Mouse (Mus musculus): Measurements from ENCODE around the gene Tmem131l. TPM values are rescaled to one million over a fixed set of nuclear protein-coding genes. Genes with fewer than 3 reads are reported as not detected.

The Tmem131l gene
- polyA plus RNA-seq, 1 experiment from 2014 or later, result 35.7 TPM

DNA sequence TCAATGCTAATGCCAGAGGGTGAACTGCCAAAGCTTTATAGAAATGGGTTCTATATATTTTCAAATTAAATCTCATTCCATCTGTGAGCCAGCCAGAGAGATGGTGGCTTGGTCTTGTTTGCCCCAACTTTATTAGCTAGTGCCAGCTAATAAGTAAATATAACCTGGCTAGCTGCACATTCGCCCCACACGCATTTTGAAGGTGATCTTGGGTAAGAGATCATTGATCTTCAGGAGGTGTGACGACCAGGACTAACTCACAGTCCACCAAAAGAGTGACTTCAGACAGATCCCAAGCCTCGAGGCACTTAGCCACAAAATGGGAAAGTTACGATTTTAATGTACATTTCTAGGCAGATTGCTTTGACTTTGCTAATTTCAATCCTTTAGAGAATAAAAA, 21.0 kb upstream of the Tmem131l start:
- DNase-seq (ENCODE audit: low spot score) (no peak), ATAC-seq (replicated peaks; ENCODE audit: low FRiP score) (no peak)
- Histone ChIP-seq H3K27me3 (replicated peaks; ENCODE audit: control insufficient read depth, insufficient read depth, low read length) (no peaks in the 10 kb centered on the region), H3K36me3 (ENCODE audit: control insufficient read depth, insufficient read depth, low read length) (no peaks in the 10 kb centered on the region), H3K27ac (ENCODE audit: low read depth, low read length) (no peak overlapping the region), H3K9me3 (ENCODE audit: control insufficient read depth, low read length) (no peaks in the 10 kb centered on the region), H3K4me1 (replicated peaks; ENCODE audit: control insufficient read depth, insufficient read depth, low read length) (peaks cover 2% of the 10 kb centered on the region; the same call in 1 of the 2 replicates), H3K9ac (ENCODE audit: low read depth, low read length) (no peak overlapping the region), H3K4me3 (ENCODE audit: low read depth, low read length) (no peak overlapping the region), H3K4me2 (no peak overlapping the region)
- WGBS, result 79% methylated on average over 5 of the region's 5 CpGs

DNA sequence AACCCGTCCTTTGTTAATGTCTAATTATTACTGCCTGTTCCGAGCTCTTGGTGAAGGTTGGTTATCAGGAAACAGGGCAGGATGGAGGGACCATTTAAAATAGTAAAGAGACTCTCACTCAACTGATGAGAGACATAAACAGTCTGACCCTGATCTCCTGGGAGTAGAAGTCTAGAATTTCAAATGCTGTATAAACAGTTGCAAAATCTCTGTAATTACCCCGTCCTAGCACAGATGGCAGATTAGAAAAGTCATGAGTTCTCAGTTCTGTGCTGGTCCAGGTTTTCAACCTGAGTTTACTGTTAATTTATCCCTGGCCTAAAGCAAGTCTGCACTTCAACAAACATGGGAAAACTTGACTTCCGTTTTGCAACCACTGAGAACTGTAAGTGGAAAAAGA, 20.2 kb upstream of the Tmem131l start:
- ATAC-seq (replicated peaks; ENCODE audit: low FRiP score) (no peak), DNase-seq (ENCODE audit: low spot score) (no peak)
- Histone ChIP-seq H3K4me3 (ENCODE audit: low read depth, low read length) (no peak overlapping the region), H3K4me1 (replicated peaks; ENCODE audit: control insufficient read depth, insufficient read depth, low read length) (peaks cover 2% of the 10 kb centered on the region; the same call in 1 of the 2 replicates), H3K27ac (ENCODE audit: low read depth, low read length) (no peak overlapping the region), H3K27me3 (replicated peaks; ENCODE audit: control insufficient read depth, insufficient read depth, low read length) (no peaks in the 10 kb centered on the region), H3K36me3 (ENCODE audit: control insufficient read depth, insufficient read depth, low read length) (no peaks in the 10 kb centered on the region), H3K9ac (ENCODE audit: low read depth, low read length) (no peak overlapping the region), H3K4me2 (no peak overlapping the region), H3K9me3 (ENCODE audit: control insufficient read depth, low read length) (no peaks in the 10 kb centered on the region)
- 54% methylated on average over 4 of the region's 4 CpGs for WGBS

- DNase-seq (ENCODE audit: low spot score) (no peak), ATAC-seq (replicated peaks; ENCODE audit: low FRiP score) (no peak)
- H3K9me3 ChIP-seq (ENCODE audit: control insufficient read depth, low read length), result no peaks in the 10 kb centered on the region
- no peaks in the 10 kb centered on the region for H3K27me3 ChIP-seq (replicated peaks; ENCODE audit: control insufficient read depth, insufficient read depth, low read length)
- no peaks in the 10 kb centered on the region for H3K36me3 ChIP-seq (ENCODE audit: control insufficient read depth, insufficient read depth, low read length)
- no peak overlapping the region for H3K4me3 ChIP-seq (ENCODE audit: low read depth, low read length)
- H3K9ac ChIP-seq (ENCODE audit: low read depth, low read length), result no peak overlapping the region
- peaks cover 2% of the 10 kb centered on the region; the same call in 1 of the 2 replicates for H3K4me1 ChIP-seq (replicated peaks; ENCODE audit: control insufficient read depth, insufficient read depth, low read length)
- no peak overlapping the region for H3K4me2 ChIP-seq
- WGBS, result 61% methylated on average over 4 of the region's 4 CpGs
- H3K27ac ChIP-seq (ENCODE audit: low read depth, low read length), result no peak overlapping the region
Measured at GRCm38 (mm10) chr3:84059676-84060075, 19.7 kb upstream of the Tmem131l start.

DNA sequence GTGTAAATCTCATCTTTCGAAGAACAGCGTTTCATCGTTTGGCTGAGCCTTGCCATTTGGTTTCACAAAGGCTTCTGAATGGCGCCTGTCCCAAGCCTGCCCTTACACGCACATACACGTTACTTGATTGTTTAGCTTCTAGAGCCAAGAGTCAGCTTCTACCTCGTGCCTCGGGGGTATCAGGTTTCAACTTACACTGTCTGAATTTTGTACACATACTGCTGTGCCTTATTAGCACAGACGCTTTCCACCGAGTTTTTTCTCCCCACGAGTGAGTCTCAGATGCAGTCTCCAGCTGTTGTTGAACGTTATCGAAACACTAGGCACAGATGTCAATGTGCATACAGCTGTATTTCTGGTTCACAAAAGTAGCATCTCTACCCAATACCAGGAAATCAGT, 19.3 kb upstream of the Tmem131l start:
- Histone ChIP-seq H3K36me3 (ENCODE audit: control insufficient read depth, insufficient read depth, low read length) (no peaks in the 10 kb centered on the region), H3K9ac (ENCODE audit: low read depth, low read length) (no peak overlapping the region), H3K9me3 (ENCODE audit: control insufficient read depth, low read length) (no peaks in the 10 kb centered on the region), H3K4me2 (no peak overlapping the region), H3K4me1 (replicated peaks; ENCODE audit: control insufficient read depth, insufficient read depth, low read length) (peaks cover 2% of the 10 kb centered on the region; the same call in 1 of the 2 replicates), H3K27ac (ENCODE audit: low read depth, low read length) (no peak overlapping the region), H3K27me3 (replicated peaks; ENCODE audit: control insufficient read depth, insufficient read depth, low read length) (no peaks in the 10 kb centered on the region), H3K4me3 (ENCODE audit: low read depth, low read length) (no peak overlapping the region)
- DNase-seq (ENCODE audit: low spot score) (no peak), ATAC-seq (replicated peaks; ENCODE audit: low FRiP score) (no peak)
- WGBS, result 70% methylated on average over 13 of the region's 13 CpGs

DNA sequence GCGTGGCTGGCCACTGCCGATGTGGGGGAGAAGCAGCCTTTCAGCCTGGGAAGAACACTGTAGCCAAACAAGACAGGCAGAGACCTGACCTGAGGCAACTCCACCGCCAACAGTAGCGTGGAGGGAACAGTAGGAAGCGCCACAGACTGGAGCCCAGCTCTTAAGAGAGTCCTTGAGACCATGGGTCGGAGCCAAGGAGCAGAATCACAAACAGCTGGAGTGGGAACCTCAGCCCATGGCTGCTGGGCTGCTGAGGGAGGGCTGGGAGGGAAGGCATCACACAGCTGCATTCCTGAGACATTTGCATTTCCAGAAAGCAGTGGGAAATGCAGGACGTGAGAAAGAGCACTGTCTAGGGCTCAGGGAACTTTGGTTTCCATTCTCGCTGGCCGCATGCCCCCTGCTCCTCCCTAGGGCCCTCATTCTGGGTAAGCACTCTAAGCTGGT, 8.8 kb upstream of the Tmem131l start:
- 37% methylated on average over 9 of the region's 9 CpGs for WGBS
- H3K27ac ChIP-seq (ENCODE audit: low read depth, low read length), result no peak overlapping the region
- H3K9ac ChIP-seq (ENCODE audit: low read depth, low read length), result no peak overlapping the region
- no peaks in the 10 kb centered on the region for H3K36me3 ChIP-seq (ENCODE audit: control insufficient read depth, insufficient read depth, low read length)
- no peaks in the 10 kb centered on the region for H3K4me1 ChIP-seq (replicated peaks; ENCODE audit: control insufficient read depth, insufficient read depth, low read length)
- DNase-seq (ENCODE audit: low spot score), result no peak
- no peaks in the 10 kb centered on the region for H3K9me3 ChIP-seq (ENCODE audit: control insufficient read depth, low read length)
- no peaks in the 10 kb centered on the region for H3K27me3 ChIP-seq (replicated peaks; ENCODE audit: control insufficient read depth, insufficient read depth, low read length)
- ATAC-seq (replicated peaks; ENCODE audit: low FRiP score), result no peak; the same call in 1 of the 2 replicates
- no peak overlapping the region for H3K4me3 ChIP-seq (ENCODE audit: low read depth, low read length)
- H3K4me2 ChIP-seq, result no peak overlapping the region

DNA sequence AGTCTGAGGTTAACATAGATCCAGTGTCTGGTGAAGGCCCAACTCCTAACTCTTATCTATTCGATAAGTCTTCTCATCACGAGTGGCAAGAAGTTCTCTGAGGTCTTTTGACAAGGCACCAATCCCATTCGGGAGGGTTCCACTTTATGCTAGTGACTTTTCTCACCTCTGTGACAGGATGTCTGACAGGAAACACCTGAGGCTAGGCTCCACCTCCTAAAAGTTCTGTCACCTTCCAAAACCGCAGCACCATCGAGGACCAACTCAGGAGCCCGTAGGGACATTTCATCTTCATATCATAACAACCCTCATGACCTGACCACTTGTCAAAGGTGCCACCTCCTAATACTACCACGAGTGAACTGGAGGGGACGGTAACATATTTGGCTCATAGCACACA, 6.2 kb upstream of the Tmem131l start:
- Histone ChIP-seq H3K27ac (ENCODE audit: low read depth, low read length) (no peak overlapping the region), H3K9ac (ENCODE audit: low read depth, low read length) (no peak overlapping the region), H3K4me1 (replicated peaks; ENCODE audit: control insufficient read depth, insufficient read depth, low read length) (peaks cover 7% of the 10 kb centered on the region), H3K9me3 (ENCODE audit: control insufficient read depth, low read length) (no peaks in the 10 kb centered on the region), H3K4me3 (ENCODE audit: low read depth, low read length) (no peak overlapping the region), H3K36me3 (ENCODE audit: control insufficient read depth, insufficient read depth, low read length) (no peaks in the 10 kb centered on the region), H3K27me3 (replicated peaks; ENCODE audit: control insufficient read depth, insufficient read depth, low read length) (no peaks in the 10 kb centered on the region), H3K4me2 (no peak overlapping the region)
- ATAC-seq (replicated peaks; ENCODE audit: low FRiP score) (no peak), DNase-seq (ENCODE audit: low spot score) (no peak)
- 75% methylated on average over 8 of the region's 8 CpGs for WGBS

- Histone ChIP-seq H3K9ac (ENCODE audit: low read depth, low read length) (no peak overlapping the region), H3K27me3 (replicated peaks; ENCODE audit: control insufficient read depth, insufficient read depth, low read length) (no peaks in the 10 kb centered on the region)
- DNase-seq (ENCODE audit: low spot score), result no peak
Measured at GRCm38 (mm10) chr3:84041739-84042138, 1.8 kb upstream of the Tmem131l start.

GRCm38 (mm10) chr3:84040476-84041082, 604 bp upstream of the Tmem131l start:
- H3K27me3 ChIP-seq (replicated peaks; ENCODE audit: control insufficient read depth, insufficient read depth, low read length), result no peaks in the 10 kb centered on the region
- WGBS, result 4% methylated on average over 23 of the region's 23 CpGs
- H3K9ac ChIP-seq (ENCODE audit: low read depth, low read length), result peak overlapping the region; percentile 93
- no peaks in the 10 kb centered on the region for H3K36me3 ChIP-seq (ENCODE audit: control insufficient read depth, insufficient read depth, low read length)
- peak; percentile 49 for ATAC-seq (replicated peaks; ENCODE audit: low FRiP score)
- H3K4me1 ChIP-seq (replicated peaks; ENCODE audit: control insufficient read depth, insufficient read depth, low read length), result peaks cover 35% of the 10 kb centered on the region
- peak overlapping the region; percentile 85 for H3K4me3 ChIP-seq (ENCODE audit: low read depth, low read length)
- H3K9me3 ChIP-seq (ENCODE audit: control insufficient read depth, low read length), result no peaks in the 10 kb centered on the region
- peak overlapping the region; percentile 92 for H3K27ac ChIP-seq (ENCODE audit: low read depth, low read length)
- H3K4me2 ChIP-seq, result peak overlapping the region; percentile 98
- DNase-seq (ENCODE audit: low spot score), result no peak

More at GRCm38 (mm10) chr3:84041739-84042138, 1.8 kb upstream of the Tmem131l start:
- no peaks in the 10 kb centered on the region for H3K36me3 ChIP-seq (ENCODE audit: control insufficient read depth, insufficient read depth, low read length)
- peak overlapping the region; percentile 22; the same call in 1 of the 2 replicates for H3K4me2 ChIP-seq
- peak overlapping the region; percentile 73 for H3K27ac ChIP-seq (ENCODE audit: low read depth, low read length)
- H3K4me1 ChIP-seq (replicated peaks; ENCODE audit: control insufficient read depth, insufficient read depth, low read length), result peaks cover 29% of the 10 kb centered on the region
- H3K9me3 ChIP-seq (ENCODE audit: control insufficient read depth, low read length), result no peaks in the 10 kb centered on the region
- H3K4me3 ChIP-seq (ENCODE audit: low read depth, low read length), result no peak overlapping the region
- ATAC-seq (replicated peaks; ENCODE audit: low FRiP score), result peak; percentile 35
- 52% methylated on average over 8 of the region's 8 CpGs for WGBS

GRCm38 (mm10) chr3:84038981-84039645, 862 bp downstream of the Tmem131l start:
- peak overlapping the region; percentile 85 for H3K4me3 ChIP-seq (ENCODE audit: low read depth, low read length)
- H3K4me2 ChIP-seq, result peak overlapping the region; percentile 98
- ATAC-seq (replicated peaks; ENCODE audit: low FRiP score), result peak; percentile 18
- peak; percentile 72 for DNase-seq (ENCODE audit: low spot score)
- peak overlapping the region; percentile 92 for H3K27ac ChIP-seq (ENCODE audit: low read depth, low read length)
- H3K4me1 ChIP-seq (replicated peaks; ENCODE audit: control insufficient read depth, insufficient read depth, low read length), result peaks cover 49% of the 10 kb centered on the region
- no peaks in the 10 kb centered on the region for H3K9me3 ChIP-seq (ENCODE audit: control insufficient read depth, low read length)
- under 1% methylated on average over 42 of the region's 42 CpGs for WGBS
- H3K36me3 ChIP-seq (ENCODE audit: control insufficient read depth, insufficient read depth, low read length), result no peaks in the 10 kb centered on the region
- no peaks in the 10 kb centered on the region for H3K27me3 ChIP-seq (replicated peaks; ENCODE audit: control insufficient read depth, insufficient read depth, low read length)
- peak overlapping the region; percentile 93 for H3K9ac ChIP-seq (ENCODE audit: low read depth, low read length)
